Mouse (Mus musculus) gastrocnemius, adult 8-10 months (tissue): ENCODE measurements around the gene 1700042G07Rik. TPM values are rescaled to one million over a fixed set of nuclear protein-coding genes. Genes with fewer than 3 reads are reported as not detected.
A peak's percentile ranks its signal among the peaks of the same experiment; 100 is the strongest.

Experiments
- DNase-seq, 2 experiments: peaks; one replicate each; pipeline ENCODE4 v3.0.0; 2022; ENCODE audit warnings: low spot score in 2 of 2
- total RNA-seq, 4 experiments: library from RNA; stranded (reverse); gene quantifications; 2 replicates each; pipeline ENCODE4 v1.2.4; 2022

The 1700042G07Rik gene
- total RNA-seq, 4 experiments from 2014 or later: not detected

DNA sequence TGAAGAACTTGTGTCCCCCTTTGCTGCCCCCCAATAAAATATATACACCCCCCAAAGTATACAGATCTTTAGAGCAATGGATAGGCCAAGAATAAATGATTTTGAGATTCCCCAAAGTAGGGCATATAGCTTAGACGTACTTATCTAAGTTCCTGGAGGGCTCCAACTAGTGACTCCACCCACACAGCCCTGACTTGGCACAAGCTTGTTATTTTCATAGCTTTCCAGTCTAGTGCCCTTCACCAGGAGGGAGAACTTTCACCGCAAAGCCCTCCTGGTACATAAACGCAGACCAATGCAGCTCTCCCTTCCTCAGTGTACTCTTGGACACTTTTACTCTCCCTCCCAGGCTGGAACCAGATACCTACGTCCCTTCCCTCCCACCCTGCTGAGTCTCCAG, 11.0 kb upstream of the 1700042G07Rik start:
- no peak for DNase-seq

DNA sequence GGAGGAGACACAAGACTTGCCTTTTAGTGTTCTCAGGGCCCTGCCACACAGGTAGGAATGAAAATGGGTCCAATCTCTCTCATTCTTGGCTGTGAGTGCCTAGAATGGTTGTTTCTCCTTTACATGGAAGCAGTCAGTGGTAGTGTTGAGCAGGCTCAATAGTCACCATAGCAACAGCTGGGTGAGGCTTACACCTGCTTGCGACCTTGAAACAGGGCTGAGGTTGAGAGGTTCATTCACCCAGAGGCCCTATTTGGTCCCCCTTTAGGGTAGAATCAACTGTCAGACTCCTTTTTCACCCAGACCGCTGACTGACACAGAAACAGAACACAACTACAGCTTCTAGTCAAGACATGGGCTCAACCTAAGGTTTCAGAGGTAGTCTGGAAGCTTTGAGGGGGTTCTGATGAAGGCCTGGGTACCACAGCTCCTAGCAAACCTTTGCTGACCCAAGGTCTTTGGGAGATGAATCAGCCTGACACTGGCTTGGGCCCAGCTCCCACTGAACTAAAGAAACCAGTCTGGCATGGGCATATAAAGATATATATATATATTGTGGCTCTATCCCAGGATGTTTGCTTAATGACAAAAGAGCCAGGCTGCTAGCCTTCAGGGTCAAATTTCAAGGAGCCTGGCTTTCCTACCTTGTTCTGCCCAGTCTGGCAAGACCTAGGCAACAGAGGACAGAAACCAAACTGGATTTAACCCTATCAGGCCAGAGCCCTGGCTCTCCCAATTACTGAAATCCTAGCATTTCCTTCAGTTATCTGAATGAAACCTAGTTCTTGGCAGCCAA, 8.2 kb upstream of the 1700042G07Rik start:
- DNase-seq: no peak

DNA sequence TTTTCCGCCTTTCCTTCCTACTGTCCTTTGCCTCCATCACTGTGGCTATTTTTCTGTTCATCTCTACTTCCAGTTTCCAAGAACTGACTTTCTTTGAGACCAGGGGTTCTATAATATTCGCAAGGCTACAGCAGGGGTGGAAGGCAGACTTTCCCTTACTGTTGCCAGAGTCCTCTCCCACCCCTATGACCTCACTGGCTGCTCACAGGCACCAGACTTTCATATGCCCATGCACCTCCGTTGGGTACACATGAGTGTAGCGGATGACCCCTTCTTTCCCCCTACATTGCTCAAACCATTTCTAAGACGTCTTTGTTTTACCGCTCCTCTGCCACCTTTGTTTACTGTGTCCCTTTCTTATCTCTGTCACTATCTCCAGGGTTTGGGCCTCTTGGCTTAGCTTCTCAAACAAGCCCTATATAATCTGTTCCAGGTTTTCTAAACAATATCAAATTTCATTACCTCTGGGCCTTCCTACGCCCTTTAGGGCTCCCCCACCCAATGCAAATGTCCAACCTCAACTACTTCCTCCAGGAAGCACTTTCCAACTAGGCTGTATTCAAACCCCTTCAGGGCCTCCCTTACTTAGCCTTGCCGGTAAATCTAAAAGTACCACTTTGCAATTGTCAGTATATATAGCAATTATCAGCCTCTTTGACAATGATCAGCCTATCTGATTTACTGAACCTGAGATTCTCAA, 7.3 kb upstream of the 1700042G07Rik start:
- no peak for DNase-seq

DNA sequence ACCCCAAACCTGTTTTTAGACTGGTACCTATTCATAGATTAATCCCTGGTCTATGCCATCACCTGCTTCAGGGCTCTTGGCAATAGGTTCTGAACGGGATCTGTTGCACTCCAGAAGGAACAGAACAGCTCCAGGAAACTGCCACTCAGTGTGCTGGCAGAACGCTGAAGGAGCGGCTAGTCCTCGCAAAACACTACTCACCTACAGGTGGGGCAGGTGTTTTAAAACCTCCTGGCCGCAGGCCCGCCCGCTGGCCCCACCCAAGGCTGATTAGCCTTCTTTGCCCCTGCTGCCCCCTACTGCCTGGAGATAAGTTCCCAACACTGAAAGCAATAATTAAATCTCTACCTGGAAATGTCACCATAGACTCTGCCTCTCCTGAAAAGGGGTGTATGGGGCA, 5.8 kb upstream of the 1700042G07Rik start, which contains the start of gene Tspan1:
Gene Tspan1, minus strand, starts transcription at position 198 of the 400 bp plus-strand sequence.
- DNase-seq: no peak

DNA sequence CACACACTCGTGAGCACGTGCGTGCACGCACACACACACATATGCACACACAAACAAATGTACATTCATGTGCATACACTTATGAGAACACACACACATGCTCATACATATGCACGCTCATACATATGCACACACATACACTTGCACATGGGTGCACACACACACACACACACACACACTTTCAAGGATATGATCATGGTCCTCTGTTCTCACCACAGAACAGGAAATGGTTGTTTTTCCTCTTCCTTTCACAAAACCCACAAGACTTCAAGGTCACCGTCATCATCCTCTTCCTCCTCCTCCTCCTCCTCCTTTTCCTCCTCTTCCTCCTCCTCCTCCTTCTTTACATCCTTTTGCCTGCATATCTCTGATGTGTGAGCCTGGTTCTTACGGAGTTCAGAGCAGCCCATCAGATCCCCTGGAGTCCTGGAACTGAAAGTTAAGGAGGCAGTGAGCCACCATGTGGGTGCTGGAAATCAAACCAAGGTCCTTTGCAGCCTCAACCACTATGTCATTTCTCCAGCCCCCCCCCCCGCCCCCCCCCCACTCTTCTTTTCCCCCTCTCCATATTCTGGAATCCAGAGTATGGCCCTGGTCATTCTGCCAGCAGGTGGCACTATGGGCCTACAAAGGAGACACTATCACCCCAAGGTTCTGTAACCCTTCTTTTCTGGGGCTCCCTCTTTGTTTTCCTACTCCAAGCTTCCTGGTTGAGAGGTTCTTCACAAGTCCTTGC, 4.4 kb upstream of the 1700042G07Rik start:
- DNase-seq: peak in 1 of 2 experiments; percentile 44

DNA sequence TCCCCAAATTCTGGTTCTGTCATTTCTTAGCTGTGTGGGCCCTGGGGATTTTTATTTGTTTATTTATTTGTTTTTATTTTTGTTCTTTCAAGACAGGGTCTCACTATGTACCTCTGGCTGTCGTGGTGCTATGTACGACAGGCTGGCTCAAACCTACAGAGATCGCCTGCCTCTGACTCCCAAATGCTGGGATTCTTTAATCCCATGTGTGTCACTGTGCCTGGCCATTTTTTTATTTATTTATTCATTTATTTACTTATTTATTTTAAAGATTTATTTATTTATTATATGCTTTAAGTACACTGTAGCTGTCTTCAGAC, 3.9 kb upstream of the 1700042G07Rik start:
- no peak for DNase-seq

DNA sequence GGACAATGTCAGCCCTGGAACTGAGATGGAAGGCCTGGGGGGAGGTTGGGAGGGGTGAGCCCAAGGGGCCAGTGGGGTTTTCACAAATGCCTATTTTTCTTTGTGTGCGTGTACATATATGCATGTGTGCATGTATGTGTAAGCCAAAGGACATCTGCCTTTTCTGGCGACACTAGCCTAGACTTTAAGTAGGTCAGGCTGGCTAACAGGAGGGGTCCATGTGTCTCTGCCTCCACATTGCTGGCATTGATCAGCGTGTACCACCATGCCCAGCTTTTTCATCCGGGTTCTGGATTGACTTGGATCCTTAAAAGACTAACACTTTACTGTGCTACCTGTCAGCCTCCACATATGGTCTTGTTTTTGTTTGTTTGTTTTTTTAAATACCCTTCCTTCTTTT, 580 bp downstream of the 1700042G07Rik start:
- DNase-seq: no peak

DNA sequence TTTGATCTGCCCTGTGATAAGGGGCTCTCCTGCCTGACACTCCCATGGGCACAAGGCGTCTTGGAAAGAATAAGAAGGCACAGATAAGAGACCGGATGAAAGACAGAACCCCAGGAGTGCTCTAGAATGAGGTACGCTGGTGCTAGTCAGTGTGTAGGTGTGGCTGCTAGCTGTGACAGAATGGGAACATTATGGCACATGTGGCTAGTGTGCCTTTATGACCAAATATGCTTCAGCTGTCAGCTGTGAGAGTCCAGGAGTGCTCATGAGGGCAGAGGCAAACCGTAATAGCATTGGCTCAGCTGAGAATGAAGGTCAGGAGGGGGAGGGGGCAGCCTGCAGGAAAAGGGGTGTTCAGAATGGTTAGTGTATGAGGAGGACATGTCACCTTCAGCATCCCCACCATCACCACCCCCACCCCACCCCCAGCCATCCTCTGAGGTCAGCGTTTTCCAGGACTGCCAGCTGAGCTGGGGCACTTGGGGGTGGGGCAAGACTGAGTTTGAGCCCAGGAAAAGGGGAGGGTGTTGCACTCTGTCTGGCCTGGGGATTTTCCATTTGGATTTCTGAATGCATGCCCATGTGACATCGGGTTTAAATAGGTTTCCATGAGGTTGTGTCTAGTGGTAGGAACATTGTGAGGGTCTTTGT, 1.4 kb downstream of the 1700042G07Rik start:
- DNase-seq: no peak

DNA sequence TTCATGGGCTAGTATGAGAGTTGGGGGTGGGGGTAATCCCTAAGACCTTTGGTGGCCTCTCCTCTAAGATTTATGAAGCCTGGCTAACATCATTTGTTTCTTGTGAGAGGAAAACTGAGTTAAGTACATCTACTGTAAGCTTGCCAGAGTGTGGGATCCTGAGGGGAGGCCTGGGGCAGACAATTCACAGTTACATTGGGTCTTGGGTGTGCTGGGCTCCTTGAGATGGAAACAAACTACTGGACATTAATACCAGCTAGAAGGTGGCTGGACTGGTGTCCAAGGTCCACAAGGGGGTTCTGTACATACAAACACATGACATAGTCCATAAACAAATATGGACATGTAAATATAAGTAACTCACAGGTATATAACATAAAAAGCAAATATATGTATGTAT, 2.0 kb downstream of the 1700042G07Rik start:
- no peak for DNase-seq

DNA sequence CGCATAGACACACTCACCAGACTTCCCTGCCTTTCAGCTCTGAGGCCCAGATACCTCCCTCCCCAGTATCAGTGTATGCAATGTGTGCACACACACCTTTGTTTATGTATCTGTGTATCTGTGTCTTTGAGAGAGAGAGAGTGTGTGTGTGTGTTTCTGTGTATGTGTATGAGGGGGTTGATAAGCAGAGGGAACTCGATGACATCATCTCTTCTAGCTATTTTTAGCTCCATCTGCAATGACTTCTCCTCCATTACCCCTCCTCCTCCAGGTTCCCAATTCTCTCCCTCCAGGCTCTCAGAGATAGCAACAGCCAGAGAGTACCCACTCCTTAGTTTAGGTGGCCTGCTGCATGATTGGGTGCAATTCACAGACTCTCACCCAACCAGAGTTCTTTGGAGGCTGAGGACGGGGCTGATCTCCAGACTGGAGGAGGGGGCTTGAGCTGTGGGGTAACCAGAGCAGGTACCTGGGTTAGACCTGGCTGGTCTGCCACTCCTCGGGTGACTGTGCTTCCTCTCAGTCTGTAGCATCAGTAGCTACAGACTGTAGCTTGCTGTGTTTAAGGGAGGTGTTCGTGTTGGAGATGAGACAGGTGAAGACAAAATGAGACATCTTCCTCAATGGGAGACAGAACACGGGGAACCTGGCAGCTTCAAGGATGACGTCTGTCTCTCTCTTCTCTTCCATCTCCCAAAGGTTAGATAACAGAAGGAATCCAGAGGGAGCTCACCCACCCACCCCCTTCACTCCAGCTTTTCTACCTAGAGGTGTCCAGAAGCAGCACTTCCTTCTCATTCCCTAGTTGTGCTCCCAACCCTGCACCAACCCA, 2.8 kb downstream of the 1700042G07Rik start:
- no peak for DNase-seq

DNA sequence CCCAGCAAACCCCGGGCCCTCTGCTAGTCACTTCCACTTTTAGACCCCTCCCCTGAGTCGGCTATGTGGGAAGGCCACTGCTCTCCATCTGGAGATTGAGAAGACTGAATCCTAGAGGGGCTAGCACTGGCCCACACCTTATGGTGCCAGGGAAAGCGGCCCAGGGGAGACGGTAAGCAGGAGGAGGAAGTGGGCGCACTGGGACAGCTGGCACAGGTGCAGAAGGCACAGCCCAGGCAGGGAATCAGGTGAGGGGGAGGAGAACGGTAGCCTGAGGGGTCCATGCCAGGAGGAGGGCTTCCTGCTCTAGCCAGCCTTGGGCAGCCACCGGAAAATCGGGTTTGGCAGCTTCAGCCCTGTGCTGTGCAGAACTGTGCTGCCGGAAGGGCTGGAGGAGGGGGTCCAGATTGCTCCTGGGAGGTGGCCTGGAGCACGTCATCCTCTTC, 3.4 kb downstream of the 1700042G07Rik start:
- DNase-seq: peak in 1 of 2 experiments; percentile 13

DNA sequence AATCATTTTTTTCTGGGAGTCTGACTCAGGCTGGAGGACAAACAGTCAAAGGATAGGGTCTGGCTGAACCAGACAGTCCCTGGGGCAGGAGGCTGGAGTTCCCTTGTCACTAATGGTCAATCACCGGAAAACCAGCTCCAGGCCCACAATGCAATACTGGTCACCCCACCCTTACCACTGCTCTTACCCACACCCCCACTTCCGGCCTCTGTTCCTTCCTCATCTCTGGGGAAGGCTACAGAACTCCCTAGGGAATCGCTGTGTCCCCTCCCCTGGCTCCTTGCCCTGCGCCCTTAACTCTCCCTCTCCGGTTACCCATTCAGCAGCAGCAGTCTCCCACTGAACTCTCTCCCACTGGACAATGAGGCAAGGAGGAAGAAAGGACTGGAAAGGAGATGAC, 4.0 kb downstream of the 1700042G07Rik start:
- DNase-seq: peak; percentile 44 to 52

DNA sequence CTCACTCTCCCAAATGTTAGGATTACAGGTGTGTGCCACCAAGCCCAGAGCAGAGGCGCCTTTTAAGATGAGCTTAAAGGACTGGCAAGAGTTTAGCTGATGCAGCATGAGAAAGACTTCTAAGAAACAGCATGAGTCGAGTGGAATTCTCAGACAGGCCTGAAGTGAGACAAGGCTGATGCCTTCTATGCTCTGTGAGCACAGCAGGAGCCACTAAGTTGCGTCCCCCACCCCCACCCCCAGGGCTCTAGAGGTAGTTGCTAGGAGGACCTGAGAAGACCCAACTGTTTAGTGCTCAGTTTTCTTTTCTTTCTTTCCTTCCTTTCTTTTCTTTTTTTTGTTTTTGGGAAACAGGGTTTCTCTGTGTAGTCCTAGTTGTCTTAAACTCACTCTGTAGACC, 8.9 kb downstream of the 1700042G07Rik start:
- no peak for DNase-seq

DNA sequence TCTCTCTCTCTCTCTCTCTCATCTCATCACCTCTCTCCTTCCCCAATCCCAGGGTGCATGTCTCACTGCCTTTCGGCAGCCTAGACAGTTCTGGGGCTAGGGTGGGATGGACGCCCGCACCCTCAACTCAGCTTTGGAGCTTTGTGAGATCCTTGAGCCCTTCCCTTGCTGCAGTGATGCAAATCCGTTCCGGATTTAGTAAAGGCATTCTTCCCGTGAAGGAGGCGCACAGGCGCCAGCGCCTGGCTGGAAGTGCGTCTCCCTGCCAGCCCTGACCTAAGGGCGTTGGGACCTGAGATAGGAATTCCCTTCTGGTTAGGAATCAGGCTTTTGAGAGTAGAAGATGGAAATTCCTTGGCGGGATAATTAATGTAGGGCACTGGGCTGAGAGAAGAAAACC, 9.6 kb downstream of the 1700042G07Rik start:
- no peak for DNase-seq

DNA sequence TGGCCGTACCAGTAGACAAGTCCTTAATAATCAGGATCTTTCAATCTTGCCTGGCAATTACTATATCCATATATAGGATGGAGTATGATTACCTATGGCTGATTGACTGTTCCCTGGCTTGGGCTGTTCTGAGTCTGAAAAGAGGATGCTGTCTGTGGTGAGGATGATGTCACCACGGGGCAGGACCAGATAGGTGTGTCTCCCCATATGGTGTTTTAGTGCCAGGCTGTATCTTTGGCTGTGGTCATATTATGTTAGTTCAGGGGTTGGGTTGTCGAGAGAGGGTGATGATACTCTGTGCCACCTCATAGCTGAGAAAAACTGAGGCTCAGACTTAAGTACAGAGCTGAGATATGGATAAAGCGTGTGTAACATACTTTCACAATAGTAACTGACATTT, 11.9 kb downstream of the 1700042G07Rik start:
- no peak for DNase-seq

DNA sequence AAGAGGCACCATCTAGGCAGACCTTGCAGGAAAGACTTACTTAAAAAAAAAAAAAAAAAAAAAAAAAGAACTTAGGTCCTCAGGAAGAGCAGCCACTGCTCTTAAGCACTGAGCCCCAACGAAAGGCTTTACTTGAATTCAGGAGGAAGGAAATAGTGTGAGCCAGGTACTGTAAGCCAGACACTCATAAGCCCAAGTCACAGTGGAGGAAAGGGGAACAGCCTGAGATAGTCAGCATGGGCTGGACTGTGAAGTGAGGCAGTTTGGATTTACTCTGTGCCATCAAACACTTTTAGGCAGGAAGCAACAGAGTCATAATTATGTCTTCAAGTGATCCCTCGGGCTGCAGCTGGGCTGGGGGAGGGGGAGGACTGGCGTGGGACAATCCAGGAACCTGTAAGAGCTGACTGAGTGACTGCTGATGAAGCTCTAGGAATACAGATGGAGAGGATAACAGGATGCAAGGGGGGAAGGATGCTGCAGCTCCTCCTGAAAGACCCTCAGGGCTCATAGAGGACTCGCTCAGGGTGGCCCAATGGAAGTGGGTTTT, 19.2 kb downstream of the 1700042G07Rik start:
- no peak for DNase-seq

DNA sequence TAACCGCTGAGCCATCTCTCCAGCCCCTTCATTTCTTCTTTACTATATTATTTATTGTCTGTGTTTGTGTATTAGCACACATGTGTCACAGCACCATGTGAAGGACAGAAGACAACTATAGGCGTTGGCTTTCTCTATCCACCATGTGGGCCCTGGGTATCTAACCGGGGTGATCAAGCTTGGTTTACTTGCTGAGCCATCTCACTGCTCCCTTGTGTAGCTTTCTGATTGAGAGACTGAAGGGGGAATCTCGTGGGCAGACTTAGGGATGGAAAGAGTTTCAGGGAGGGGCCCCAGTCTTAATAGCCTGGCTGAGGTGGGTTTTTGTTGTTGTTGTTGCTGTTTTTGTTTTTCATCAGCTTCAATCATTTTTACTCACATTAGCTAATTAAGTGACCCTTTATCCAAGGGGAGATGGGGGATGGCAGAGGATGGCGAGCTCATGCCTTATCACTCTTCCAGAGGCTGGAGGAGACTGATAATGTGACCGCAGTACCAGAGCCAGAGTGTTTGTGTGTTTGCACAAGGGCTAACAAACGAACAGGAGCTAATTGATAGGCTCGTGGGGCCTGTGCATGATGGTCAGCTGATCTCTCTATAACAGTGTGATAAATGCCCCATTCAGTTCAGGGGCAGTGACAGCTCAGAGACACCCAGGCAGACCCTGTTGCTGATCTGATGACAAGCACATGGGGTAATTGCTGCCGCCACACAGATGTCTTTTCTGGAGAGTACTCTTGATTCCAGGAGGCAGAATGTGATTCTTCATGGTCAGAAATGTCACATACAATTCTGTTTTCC, 20.6 kb downstream of the 1700042G07Rik start:
- no peak for DNase-seq

DNA sequence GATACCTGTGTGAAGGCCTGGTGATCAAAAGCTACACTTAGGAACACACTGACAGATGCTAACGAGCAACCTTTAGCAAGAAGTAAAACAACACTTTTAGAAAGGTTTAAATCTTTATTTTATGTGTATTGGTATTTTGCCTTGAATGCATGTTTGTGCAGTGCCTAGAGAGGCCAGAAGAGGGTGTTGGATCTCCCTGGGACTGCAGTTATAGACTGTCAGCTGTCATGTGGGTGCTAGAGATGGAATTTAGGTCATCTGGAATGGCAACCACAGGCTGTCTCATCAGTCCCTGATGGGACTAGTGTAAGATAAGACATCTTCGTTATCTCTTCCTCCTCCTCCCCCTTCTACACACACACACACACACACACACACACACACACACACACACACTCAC, 25.2 kb downstream of the 1700042G07Rik start:
- DNase-seq: no peak

DNA sequence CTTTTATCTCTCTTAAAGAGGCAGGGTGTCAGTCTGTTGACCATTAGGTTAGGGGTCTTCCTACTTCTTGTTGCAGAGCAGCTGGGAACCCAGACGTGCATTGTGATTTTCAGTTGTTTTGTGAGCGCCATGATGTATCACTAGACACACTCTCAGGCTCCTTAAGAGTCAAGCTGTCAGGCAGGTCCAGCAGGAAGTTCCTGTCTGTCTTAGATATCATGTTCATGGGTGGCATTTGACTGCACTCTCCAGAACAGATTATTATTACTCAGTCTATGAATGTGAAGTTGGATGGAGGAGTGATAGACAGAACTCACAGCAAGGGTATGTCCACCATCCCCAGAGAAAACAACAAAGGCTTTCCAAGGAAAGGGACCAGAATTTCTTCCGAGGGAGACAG, 31.2 kb downstream of the 1700042G07Rik start:
- DNase-seq: no peak

DNA sequence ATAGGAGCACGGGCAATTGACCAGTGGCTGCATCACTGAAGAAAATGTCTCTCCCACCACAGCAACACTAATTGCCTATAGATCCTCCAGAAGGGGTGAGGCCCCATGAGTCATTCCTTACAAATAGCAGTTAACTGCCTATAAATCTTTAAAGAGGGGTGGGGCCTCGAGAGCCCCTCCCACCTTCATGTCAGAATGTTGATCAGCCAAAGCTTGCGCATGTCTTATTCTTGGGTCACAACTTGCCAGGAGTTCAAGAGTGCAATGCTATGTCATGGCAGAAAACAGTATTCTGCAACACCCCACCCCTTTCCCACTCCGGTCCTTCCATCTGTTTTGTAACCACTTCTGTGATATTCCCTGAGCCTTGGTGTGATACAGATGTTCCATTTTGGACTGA, 33.4 kb downstream of the 1700042G07Rik start:
- no peak for DNase-seq
